Mouse (Mus musculus): ENCODE results near the gene Nr5a1. TPM values are rescaled to one million over a fixed set of nuclear protein-coding genes. Genes with fewer than 3 reads are reported as not detected.

The Nr5a1 gene
- 100 to 1,000 TPM; 432 to 438 TPM for total RNA-seq (2021)
- long read RNA-seq, experiment 1, transcript Nr5a1-201 (7 exons, 2,947 nt), result major isoform, 158 of 383 reads
- long read RNA-seq, experiment 1, partial matches to known transcripts, result 79 of 383 reads
- long read RNA-seq, experiment 1, other reads (novel, unspliced or antisense), result 142 of 383 reads
- long read RNA-seq, experiment 2, transcript Nr5a1-202 (7 exons, 2,994 nt), result minor isoform, 8 of 797 reads
- long read RNA-seq, experiment 2, transcript Nr5a1-201 (7 exons, 2,947 nt), result major isoform, 208 of 797 reads
- long read RNA-seq, experiment 2, partial matches to known transcripts, result 391 of 797 reads
- long read RNA-seq, experiment 2, other reads (novel, unspliced or antisense), result 190 of 797 reads

DNA sequence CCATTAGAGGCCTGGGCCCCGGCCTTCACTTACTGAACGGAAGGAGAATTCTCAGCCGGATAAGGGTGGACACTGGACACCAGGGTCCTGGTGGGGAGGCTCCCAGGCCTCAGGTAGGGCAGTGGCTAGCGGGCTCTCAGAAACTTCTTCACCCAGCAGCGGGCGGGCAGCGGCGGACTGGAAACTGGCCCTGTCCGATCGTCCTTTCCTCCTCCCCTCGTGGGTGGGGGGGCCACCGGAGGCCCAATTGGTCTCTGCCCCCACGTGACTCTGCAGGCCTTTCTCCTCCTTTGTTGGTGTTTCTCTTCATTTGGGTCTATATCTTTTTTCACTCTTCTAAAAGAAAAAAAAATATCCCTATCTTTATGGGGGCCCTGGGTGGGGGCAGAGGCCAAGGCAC is at the start of gene Nr5a1:
Gene Nr5a1 (minus strand): TSS at position 219 of the 400 bp plus-strand sequence.
- peak in 1 of 2 experiments; percentile 70 for DNase-seq (ENCODE audit: low spot score in 2 of 2)

DNA sequence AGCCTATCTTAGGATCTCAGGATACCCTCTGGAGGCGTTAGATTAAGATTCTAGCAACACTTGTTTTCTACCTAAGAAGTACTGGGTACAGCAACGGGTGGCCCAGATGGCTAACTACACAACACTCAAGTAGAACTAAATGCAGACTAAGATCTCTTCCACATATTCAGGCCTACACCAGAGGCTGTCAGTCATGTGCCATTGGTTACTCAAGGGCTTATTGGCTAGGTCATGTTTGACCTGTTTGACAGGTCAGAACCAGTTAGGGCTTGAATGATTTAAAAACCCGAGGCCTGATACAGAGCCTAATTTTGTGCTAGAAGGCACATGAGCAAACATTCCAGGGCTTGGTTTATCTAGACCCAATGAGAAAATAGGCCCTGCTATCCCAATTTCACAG is 25.5 kb upstream of the Nr5a1 start:
- no peak for DNase-seq (ENCODE audit: low spot score in 2 of 2)

DNA sequence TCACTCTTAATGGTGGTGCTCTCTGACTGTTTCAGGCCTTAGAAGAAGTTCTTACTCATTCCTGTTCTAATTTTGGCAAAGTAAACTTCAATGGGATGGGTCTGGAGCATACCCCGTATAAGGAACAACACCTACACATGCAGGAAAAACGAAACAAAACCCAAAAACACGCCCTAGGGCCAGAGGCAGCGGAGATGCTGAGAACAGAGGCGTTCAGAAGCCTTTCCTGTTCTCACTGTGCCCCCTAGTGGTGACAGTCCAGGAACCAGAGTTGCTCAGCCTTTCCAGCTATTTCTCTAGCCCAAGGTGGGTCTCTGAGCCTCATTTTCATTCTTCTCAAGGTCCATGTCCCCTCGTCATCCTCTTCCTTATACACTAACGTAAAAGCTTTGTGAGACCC is 25.1 kb upstream of the Nr5a1 start:
- DNase-seq (ENCODE audit: low spot score in 2 of 2), result peak; percentile 41 to 59

DNA sequence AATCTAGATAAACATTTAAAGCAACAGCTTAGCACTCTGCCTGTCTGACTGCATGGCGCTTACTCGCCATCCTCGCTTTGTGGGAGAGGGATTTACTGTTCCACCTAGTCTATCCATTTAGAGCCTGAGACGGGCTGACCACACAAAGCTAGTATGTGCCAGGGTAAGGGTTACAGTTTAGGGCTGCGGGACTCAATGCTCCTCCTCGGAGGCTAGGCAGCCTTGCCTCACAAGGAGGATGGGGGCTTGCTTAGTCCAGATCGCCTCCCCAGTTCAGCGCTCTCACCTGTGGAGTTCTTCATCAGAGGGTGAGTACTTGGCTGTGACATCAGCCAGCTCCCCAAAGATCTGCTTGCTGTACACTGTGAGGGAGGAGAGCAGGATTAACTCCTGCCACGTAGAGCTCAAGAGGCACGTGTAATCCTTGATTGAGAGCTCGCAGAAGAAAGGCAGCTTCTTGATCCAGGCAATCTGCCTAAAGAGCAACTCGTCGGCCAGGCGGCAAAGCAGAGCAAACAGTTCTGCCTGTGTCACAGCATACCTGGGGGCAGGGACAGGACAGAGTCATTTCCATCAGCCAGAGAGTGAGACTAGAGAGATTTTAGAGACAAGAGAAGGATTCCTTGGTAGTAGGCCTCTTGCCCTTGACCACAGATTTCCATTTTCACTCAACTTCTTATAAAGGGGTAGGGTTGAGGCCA is 24.4 kb upstream of the Nr5a1 start:
- DNase-seq (ENCODE audit: low spot score in 2 of 2), result no peak

DNA sequence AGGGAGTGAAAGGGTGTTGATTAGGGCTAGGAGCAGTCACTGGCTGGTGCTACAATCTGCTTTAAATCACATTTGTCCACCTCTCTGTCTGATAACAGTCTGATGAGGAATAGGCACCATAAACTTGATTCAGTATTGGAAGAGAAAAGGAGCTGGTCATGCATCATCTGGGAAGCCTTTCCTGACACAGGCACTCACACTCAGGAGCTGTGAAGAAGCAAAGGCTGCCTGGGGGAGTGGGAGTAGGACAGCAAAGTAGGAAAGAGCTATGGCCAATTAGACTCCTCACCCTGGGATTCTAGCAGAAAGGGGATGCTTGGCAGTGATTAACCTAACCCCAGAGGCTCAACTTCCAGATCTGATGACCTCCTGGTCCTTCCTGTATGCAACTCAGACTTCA is 21.4 kb upstream of the Nr5a1 start:
- no peak for DNase-seq (ENCODE audit: low spot score in 2 of 2)

DNA sequence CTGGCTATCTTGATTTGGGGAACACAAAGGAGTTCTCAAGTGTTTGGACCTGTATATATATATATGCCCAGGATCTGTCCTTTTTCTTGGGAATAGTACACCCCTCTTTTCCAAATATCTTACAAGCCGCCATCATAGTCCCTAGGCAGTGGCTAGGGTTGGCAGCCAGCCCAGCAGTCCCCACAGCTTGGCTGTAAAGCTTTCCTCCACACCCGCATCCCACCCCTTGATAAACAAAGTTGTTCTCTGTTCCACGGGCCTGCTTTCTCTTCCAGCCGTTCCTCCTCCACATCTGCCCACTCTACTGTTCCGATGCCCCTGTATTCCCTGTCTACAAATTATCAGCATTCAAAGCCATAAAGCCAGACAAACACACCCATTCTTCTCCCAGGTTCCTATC is 20.4 kb upstream of the Nr5a1 start:
- no peak for DNase-seq (ENCODE audit: low spot score in 2 of 2)

DNA sequence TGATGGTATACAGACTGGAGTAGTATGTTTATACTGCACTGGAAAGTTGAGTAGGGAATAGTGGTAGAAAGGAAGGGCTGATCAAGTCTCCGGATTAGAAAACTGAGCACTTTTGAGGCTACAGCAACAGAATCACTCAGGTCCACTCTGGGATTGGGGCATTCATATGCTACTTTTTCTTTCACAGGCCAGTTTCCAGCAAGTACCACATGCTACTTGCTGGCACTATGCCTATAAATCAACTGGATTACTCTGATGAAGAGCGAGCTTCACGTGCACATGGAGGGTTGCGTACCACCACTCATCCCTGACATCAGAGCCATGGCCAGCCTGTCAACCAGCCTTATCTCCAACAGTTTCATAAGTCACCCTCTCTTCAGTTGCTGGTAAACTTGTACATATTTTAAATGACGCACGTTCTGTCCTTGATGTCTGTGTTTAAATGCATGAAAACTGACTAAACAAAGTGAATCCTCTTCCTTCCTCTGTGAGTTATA is 16.0 kb upstream of the Nr5a1 start:
- DNase-seq (ENCODE audit: low spot score in 2 of 2), result no peak

DNA sequence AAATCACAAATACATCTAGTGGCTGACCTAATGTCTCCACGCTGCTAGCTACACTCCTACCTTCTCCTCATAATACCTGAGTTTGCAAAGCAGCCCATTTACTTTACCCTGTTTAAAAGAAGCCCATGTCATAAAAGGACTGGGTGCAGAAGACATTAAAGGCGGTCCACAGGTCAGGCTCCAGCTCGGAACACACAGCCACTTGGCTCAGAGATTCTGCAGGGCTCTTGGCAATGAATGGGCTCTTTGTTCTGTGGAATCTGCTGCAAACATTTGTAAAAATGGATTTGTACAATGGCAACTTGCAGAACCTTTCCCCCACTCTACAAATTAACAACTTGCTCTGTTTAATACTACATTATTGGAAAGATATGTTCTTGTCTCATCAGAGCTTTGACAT is 11.1 kb upstream of the Nr5a1 start:
- DNase-seq (ENCODE audit: low spot score in 2 of 2), result no peak

DNA sequence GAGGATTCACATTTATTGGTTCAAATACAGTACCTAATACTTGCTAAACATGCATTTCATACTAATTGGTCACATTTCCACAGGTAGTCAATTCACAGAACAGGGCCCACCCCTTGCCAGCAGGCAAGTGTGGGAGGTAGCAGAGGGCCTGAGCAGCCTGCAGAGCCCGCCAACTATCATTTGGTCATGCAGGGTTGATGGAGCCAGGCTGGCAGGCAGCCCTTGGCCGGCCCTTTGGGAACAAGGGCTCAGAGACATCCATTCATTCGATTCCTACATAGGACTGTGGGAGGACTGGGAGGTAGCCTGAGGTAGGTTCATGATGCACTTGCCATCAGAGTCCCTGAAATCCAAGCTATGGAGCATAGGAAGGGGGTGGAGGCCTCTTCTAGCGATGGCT is 9.0 kb upstream of the Nr5a1 start:
- DNase-seq (ENCODE audit: low spot score in 2 of 2), result no peak

DNA sequence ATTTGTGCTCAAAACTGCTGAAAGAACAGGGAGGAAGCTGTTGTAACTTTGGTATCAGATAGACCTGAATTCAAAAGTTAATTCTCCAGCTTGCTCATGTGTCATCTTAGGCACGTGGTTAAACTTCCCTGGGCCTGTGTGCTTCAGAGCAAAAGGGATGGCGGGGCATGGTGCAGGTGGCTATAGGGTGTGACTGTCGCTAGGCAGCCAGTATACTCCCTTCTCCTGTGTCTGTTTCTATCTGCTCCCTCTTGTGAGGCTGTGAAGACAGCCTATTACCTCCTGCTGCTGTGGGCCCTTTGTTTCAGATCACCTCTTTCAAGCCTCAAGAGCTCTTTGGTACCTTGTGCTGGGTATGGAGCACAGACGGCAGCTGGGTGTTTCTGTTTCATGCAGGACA is 7.7 kb upstream of the Nr5a1 start:
- DNase-seq (ENCODE audit: low spot score in 2 of 2), result no peak

DNA sequence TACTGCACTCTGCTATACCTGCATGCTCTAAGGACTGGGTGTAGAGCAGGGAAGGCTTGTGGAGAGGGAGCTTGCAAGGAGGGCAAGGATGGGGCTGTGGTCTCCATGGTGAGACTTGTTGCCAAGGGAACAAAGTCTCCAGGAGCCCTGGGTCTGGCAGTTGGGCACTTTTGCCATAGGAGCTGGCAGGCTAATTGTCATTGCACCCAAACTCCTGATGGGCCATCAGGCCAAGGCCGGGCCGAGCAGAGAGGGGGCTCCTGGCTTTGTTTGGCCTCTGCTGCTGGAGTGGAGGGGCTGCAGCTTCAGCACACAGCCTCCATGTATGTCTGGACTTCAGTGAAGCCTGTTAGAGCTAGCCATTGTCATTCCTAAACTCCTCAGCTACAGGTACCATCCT is 6.3 kb upstream of the Nr5a1 start:
- no peak for DNase-seq (ENCODE audit: low spot score in 2 of 2)

DNA sequence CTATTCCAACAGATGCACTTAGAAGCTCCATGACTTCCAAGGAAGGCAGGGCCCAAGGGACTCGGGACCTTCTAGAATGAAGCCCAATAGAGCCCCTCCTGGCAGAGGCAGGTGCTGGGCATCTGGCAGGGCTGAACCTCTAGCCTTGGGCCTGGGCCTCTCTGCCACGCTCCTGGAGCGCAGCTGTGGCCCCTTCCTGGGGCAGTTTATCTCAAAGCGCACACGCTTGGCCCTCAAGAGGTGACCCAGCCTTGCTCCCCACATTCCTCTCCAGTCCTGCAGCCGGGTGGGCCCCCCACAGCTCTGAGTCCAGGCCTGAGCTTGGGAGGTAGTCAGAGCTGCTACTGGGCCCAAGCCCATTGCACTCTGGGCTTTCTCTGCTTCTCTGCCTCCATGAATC is 5.0 kb upstream of the Nr5a1 start:
- DNase-seq (ENCODE audit: low spot score in 2 of 2), result no peak

DNA sequence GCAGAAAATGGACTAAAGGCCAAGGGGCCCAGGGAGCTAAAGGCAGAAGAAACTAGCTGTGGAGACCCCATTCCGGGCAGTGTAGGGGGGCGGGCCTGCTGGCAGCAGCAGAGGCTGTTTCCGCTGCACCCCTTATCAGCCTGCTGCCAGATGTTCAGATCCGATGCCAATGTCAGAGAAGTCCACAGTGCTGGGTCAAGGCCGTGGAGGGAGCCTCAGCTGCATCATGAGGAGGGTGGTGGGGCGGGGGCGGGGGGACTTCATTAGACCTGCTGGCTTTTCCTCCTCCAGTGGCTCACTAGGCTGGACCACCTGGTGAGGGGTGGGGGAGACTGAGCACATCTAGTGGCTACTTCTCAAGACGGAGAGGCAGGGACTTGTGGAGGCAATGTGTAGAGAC is 4.3 kb upstream of the Nr5a1 start:
- no peak for DNase-seq (ENCODE audit: low spot score in 2 of 2)

DNA sequence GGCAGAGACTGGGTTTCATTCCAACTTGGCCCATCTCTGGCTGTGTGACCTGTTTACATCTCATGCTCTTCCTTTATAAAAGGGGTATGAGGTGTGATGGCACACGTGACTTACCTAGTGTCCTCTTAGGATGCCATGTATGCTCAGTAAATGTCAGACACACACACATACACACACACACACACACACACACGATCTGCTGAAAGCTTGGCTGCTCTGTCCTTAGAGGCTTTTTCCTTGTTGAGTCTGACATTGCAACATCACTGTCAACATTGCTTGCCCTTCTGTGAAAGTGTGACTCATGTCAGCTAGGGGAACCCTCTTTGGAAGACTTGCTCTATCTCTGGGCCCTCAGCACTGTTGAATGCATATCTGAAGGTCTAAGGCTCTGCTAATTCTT is 3.1 kb upstream of the Nr5a1 start:
- DNase-seq (ENCODE audit: low spot score in 2 of 2), result no peak

DNA sequence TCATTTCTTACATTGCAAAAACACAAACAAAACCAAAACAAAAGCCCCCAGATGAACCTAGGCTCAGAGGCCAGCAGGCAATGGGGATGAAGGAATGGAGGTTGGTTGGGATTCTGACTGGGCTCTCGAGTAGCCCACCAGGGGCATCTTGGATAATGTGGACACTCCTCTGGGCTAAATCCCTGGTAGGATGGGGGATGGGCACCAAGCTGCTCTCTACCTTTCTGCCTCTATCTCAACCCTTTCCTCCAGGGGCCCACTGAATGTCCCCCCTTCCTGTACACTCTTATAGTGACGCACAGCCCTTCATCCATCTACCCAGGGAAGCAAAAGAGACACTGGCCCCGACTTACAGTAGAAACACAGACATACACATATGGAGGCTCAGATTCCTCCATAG is 746 bp downstream of the Nr5a1 start:
- no peak for DNase-seq (ENCODE audit: low spot score in 2 of 2)

DNA sequence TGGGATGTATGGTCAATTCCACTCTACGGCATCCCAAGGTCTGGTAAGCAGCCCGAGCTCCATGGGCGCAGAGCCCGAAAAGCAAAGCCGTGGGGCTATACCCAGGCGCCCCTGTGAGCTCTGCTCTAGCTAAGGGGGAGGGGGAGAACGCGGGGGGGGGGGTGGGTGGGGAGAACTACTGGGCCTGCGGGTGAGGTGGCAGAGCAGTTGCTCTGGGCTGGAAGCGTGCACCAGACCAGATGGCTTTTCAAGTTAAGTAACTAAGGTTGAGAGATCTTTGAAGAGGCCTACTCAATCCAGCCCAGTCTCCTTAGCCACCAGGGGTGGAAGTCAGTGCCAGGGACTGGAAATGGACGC is 1.6 kb downstream of the Nr5a1 start:
- DNase-seq (ENCODE audit: low spot score in 2 of 2), result no peak

DNA sequence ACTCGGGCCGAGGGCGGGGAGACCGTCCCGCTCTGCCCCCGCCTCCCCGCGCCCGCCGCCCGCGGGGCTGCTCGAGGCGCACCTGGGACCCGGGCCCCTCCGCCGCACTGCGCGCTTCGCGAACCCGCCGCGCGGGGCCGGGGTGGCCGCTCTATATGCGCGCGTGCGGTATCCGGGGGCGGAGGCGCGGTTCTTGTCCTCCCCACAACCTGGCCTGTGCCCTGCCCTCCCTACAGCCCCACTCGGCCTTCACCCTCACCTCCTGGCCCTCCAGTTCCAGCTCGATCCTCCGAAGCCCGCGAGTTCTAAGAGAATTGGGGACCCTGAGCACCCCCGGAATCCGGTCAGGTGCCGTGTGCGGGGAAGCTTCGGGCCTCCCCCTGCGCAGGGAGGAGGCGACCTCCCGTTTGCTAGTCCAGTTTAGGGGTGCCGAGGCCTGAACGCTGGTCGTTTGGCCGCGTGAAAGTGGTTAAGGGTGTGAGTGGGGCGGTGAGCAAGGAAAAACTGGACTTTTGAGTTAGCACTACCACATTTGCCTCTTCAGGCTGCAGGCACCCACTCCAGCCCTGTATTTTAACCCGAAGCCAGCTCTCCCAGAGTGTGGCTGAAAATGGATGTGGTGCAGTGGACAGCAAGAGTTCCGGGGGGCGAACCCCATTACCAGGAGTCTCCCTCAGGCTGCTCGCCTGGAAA is 2.1 kb downstream of the Nr5a1 start:
- DNase-seq (ENCODE audit: low spot score in 2 of 2), result no peak

DNA sequence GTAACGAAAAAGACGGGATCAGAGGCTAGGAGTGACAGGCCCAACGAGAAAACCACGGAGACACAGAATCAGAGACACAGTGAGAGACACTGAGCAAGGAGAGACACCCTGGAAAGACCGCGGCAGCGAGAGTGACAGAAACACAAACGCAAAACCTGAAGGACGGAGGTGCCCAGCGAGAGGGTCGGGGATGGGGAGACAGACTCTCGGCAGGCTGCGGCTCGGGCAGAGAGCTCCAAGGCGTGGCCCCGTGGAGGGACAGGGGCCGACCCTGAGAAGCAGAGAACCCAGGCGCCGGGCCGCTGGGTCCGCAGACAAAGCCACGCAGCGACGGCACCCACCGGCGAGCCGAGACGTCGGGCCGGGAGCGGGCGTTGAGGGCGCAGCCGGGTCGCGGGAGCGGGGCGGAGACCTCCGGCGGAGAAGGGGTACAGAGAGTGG is 2.9 kb downstream of the Nr5a1 start:
- DNase-seq (ENCODE audit: low spot score in 2 of 2), result no peak

DNA sequence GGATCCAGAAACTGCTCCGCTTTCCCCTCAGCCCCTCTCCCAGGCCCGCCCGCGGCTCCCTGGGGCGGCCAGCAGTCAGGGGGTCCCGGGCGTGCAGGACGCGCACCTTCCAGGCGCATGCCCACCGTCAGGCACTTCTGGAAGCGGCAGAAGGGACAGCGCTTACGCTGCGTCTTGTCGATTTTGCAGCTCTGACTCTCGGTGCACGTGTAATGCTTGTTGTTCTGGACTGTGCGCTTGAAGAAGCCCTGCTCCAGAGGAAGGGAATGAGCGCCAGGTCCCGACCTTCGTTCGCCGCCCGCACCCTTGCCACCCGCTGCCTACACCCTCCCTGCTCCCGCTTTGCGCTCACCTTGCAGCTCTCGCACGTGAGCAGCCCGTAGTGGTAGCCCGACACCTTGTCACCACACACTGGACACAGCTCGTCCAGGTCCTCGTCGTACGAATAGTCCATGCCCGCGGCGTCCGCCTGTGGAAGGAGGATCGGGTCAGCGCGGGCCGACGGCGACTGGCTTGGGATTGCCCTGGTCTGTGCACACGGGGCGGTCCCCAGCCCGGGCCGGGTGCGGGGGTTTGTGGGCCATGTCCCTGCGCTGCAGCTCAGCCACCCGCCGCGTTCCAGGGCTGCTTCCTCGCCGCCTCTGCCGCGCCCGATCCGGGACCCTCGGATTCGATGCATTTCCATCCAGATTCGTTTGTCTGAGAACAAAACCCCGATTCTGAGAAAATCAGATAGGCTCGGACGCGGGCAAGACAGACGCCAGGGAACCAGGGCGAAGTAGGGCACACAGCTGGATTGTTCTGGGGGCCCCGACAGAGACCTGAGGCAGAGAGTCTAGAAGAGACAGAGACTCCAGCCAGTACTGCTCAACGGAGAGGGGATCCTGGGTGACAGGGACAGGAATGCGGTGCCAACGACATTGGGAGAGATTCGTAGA is 3.8 kb downstream of the Nr5a1 start:
- no peak for DNase-seq (ENCODE audit: low spot score in 2 of 2)

DNA sequence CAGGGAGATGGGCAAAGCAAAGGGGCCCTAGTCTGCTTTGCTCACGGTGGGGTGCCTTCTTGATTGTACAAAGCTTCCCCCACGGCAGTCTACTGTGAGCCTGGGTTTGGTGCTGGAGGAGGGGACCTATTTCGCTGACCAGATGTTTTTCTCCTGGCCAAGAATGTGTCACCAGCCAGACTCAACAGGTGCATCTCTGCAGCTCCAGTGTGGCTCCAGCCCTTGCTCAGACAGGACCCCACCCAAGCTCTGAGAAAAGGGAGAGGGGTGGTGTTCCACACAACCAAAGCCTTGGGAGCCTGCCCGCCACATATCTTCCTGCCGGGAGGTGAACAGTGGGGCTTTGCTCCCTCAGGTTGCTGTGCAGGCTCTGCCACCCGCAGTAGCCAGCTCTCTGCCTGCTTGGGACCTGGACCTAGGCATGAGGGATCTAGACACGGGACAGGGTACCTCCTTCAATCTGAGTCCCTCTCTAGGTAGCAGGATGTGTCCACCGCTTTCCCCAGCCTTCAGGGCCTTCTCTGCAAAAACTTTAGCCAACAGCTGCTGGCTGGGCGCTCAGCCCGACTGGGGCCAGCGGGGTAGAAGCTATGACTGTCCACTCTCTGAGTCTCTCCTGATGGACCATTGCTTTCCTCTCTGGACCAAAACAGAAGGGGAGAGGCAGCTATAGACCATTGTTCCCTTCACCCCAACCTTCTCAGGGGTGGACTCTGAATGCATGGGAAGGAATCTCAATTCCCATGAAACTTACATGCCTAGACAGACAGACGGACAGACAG is 5.2 kb downstream of the Nr5a1 start:
- DNase-seq (ENCODE audit: low spot score in 2 of 2), result no peak

All from adrenal gland, postnatal 4 days (tissue).